Mouse (Mus musculus): ENCODE data around the gene Clcnkb.

- no peak for TF ChIP-seq CTCF (IDR thresholded peaks at IDR 0.05; ENCODE audit: low read depth)
- TF ChIP-seq EP300 (IDR thresholded peaks at IDR 0.05; ENCODE audit: low read depth): no peak
These were observed 39.0 kb upstream of the Clcnkb start for GRCm38 (mm10) chr4:141454581-141455350.

All from heart, postnatal 0 days (tissue).